ENCODE assay signal across 7 mouse cellular contexts in genomic region chr4:106837964-106838363, GRCm38 (mm10). TPM values are rescaled to one million over a fixed set of nuclear protein-coding genes. Genes with fewer than 3 reads are reported as not detected.
A peak's percentile ranks its signal among the peaks of the same experiment; 100 is the strongest.
DNase-seq lines count a peak whose midpoint lies in the region; ATAC-seq lines count a peak whose summit lies in the region.

No protein-coding gene starts in this region.

- H3K36me3 ChIP-seq in hindbrain, embryonic 15.5 days = no peaks in the 10 kb centered on the region
- no peaks in the 10 kb centered on the region for H3K36me3 ChIP-seq in midbrain, embryonic 12.5 days
- H3K36me3 ChIP-seq in stomach, embryonic 16.5 days (ENCODE audit: control insufficient read depth, insufficient read depth, low read length) = no peaks in the 10 kb centered on the region

- H3K27ac ChIP-seq in hindbrain, embryonic 15.5 days (replicated peaks) = peak overlapping the region; percentile 99
- peak overlapping the region; percentile 99 for H3K27ac ChIP-seq in midbrain, embryonic 12.5 days (replicated peaks)
- H3K27ac ChIP-seq in stomach, embryonic 16.5 days (ENCODE audit: low read length) = peak overlapping the region; percentile 97

- WGBS in hindbrain, embryonic 15.5 days = 1% methylated on average over 12 of the region's 18 CpGs
- WGBS in midbrain, embryonic 12.5 days = 0% methylated on average over 12 of the region's 18 CpGs
- 3% methylated on average over 17 of the region's 18 CpGs for WGBS in stomach, embryonic 16.5 days

- peak; percentile 45 for DNase-seq in adrenal gland, adult 8-10 months
- peak; percentile 50 to 75 for DNase-seq in cerebellum, postnatal 4 days (ENCODE audit: low spot score in 2 of 2)
- peak; percentile 51 to 69 for DNase-seq in gastrocnemius, adult 8-10 months (ENCODE audit: low spot score in 2 of 2)
- peak; percentile 61 to 90 for DNase-seq in left cerebral cortex, postnatal 10 days (ENCODE audit: extremely low spot score in 1 of 2, low spot score in 2 of 2)

- peak overlapping the region; percentile 48 for H3K9ac ChIP-seq in hindbrain, embryonic 15.5 days
- H3K9ac ChIP-seq in midbrain, embryonic 12.5 days (replicated peaks) = peak overlapping the region; percentile 28
- peak overlapping the region; percentile 51 for H3K9ac ChIP-seq in stomach, embryonic 16.5 days (ENCODE audit: low read length)

- H3K4me3 ChIP-seq in hindbrain, embryonic 15.5 days = peak overlapping the region; percentile 27
- H3K4me3 ChIP-seq in midbrain, embryonic 12.5 days = peak overlapping the region; percentile 19; the same call in 1 of the 2 replicates
- H3K4me3 ChIP-seq in stomach, embryonic 16.5 days (replicated peaks; ENCODE audit: low read length) = peak overlapping the region; percentile 37

- no peaks in the 10 kb centered on the region for H3K27me3 ChIP-seq in hindbrain, embryonic 15.5 days
- peaks cover 20% of the 10 kb centered on the region for H3K27me3 ChIP-seq in midbrain, embryonic 12.5 days
- no peaks in the 10 kb centered on the region for H3K27me3 ChIP-seq in stomach, embryonic 16.5 days (ENCODE audit: control insufficient read depth, insufficient read depth, low read length)

- peak overlapping the region; percentile 99 for H3K4me2 ChIP-seq in hindbrain, embryonic 15.5 days
- H3K4me2 ChIP-seq in midbrain, embryonic 12.5 days (replicated peaks) = peak overlapping the region; percentile 99
- peak overlapping the region; percentile 60 for H3K4me2 ChIP-seq in stomach, embryonic 16.5 days (ENCODE audit: low read depth, low read length)

- peak; percentile 39 for ATAC-seq in hindbrain, embryonic 15.5 days (ENCODE audit: low FRiP score, low read depth)
- peak; percentile 18 for ATAC-seq in midbrain, embryonic 12.5 days (ENCODE audit: low FRiP score, low read depth)
- ATAC-seq in stomach, embryonic 16.5 days (ENCODE audit: insufficient read depth, low FRiP score) = peak; percentile 42

- no peaks in the 10 kb centered on the region for H3K9me3 ChIP-seq in hindbrain, embryonic 15.5 days
- H3K9me3 ChIP-seq in midbrain, embryonic 12.5 days = no peaks in the 10 kb centered on the region
- H3K9me3 ChIP-seq in stomach, embryonic 16.5 days (replicated peaks; ENCODE audit: control insufficient read depth, low read length) = no peaks in the 10 kb centered on the region

- intact Hi-C loops in left cerebral cortex, postnatal 10 days (cut with DNase I) = loop anchor here (2.0 to 5.0 kb wide), 2 partner anchors 153 to 324 kb away; no protein-coding TSS in a partner anchor

- H3K4me1 ChIP-seq in hindbrain, embryonic 15.5 days (replicated peaks) = peaks cover 53% of the 10 kb centered on the region
- peaks cover 51% of the 10 kb centered on the region for H3K4me1 ChIP-seq in midbrain, embryonic 12.5 days
- peaks cover 43% of the 10 kb centered on the region for H3K4me1 ChIP-seq in stomach, embryonic 16.5 days (ENCODE audit: control insufficient read depth, insufficient read depth, low read length)

RNA-seq across cellular contexts. Expression of gene Acot11, which starts 33.2 kb away (rescaled TPM):
- total RNA-seq in adrenal gland, adult 8-10 months (2022) = 10 to 100 TPM in 3 of 4 experiments, 1 to 10 TPM in 1; 7.7 to 65.3 (median 27.8) TPM
- total RNA-seq in gastrocnemius, adult 8-10 months (2022) = 10 to 100 TPM in 2 of 4 experiments, 1 to 10 TPM in 2; 9.1 to 12.9 (median 10.1) TPM
- 2.1 and 2.4 TPM in 2 replicates for polyA plus RNA-seq in hindbrain, embryonic 15.5 days (2015; fragmentation: Nextera tagmentation; extraction: Ambion mirVana)
- total RNA-seq in left cerebral cortex, postnatal 10 days (2021) = 10 to 100 TPM; 12.2 to 22.1 TPM
- polyA plus RNA-seq in midbrain, embryonic 12.5 days (2016; fragmentation: Nextera tagmentation; extraction: Ambion mirVana) = 1.5 and 1.6 TPM in 2 replicates
- polyA plus RNA-seq in stomach, embryonic 16.5 days (2015; fragmentation: Nextera tagmentation; extraction: Ambion mirVana) = 7.9 and 10.5 TPM in 2 replicates

Comparison
In these comparisons a context has a peak if more than half of its experiments do, and no peak if none do; other contexts are left out.
1. Peak in every context shown above with its lines: DNase-seq, ATAC-seq, H3K4me3 ChIP-seq and H3K27ac ChIP-seq.